Mouse (Mus musculus): ENCODE measurements around the gene Fndc5. TPM values are rescaled to one million over a fixed set of nuclear protein-coding genes. Genes with fewer than 3 reads are reported as not detected.

Gene Fndc5
- polyA plus RNA-seq (2015; fragmentation: Nextera tagmentation; extraction: Ambion mirVana): 5.9 and 6.2 TPM in 2 replicates

DNA sequence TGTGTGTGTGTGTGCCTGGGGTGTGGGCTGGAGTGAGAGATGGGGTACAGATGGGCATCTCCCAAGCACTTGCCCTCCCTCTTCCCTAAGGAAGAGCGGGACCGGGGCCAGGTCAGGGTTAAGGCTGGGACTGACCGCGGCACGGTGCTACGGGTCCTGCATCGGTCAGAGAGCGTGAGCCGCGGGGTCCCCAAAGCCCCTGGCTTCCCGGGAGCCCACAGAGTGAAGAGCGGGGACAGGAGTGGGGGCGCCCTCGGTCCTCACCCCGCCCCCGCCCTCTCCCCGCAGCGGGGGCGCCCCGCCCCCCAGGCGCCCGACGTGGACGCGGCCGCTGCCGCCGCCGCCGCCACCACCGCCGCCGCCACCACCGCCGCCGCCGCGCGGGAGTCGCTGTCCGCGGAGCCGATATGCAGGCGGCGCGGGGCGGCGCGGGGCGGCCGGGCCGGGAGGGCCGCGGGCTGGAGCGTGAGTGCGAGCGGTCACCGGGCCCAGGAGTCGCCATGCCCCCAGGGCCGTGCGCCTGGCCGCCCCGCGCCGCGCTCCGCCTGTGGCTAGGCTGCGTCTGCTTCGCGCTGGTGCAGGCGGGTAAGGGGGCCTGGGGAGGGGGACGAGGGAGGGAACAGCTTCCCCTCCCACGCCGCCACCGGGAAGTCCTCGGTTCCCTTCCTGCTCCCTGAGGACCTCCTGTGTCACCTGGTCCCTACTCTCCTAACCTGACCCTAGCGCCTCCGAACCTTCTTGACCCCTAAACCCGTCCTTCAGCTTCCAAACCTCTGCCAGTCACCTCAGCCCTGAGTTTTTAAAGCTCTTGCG lies at the start of gene Fndc5:
TSS of gene Fndc5 (plus strand) at position 421 of the 813 bp plus-strand sequence.
- under 1% methylated on average over 45 of the region's 80 CpGs for WGBS
- no peaks in the 10 kb centered on the region for H3K36me3 ChIP-seq (ENCODE audit: control insufficient read depth, insufficient read depth, low read length)
- peaks cover 7% of the 10 kb centered on the region; the same call in 1 of the 2 replicates for H3K27me3 ChIP-seq (ENCODE audit: control insufficient read depth, insufficient read depth, low read depth, low read length)
- H3K4me1 ChIP-seq (ENCODE audit: control insufficient read depth, insufficient read depth, low read length): peaks cover 9% of the 10 kb centered on the region
- H3K9ac ChIP-seq (ENCODE audit: low read depth, low read length): peak within 1 kb of the TSS; percentile 84
- H3K4me2 ChIP-seq (ENCODE audit: low read length): peak within 1 kb of the TSS; percentile 94
- H3K9me3 ChIP-seq (replicated peaks; ENCODE audit: control insufficient read depth, low read length, poor library complexity, severe bottlenecking): no peaks in the 10 kb centered on the region
- H3K27ac ChIP-seq (ENCODE audit: low read length): no peak within 1 kb of the TSS
- H3K4me3 ChIP-seq (ENCODE audit: low read depth, low read length): peak within 1 kb of the TSS; percentile 65
- ATAC-seq: peak; percentile 28; the same call in 1 of the 2 replicates

DNA sequence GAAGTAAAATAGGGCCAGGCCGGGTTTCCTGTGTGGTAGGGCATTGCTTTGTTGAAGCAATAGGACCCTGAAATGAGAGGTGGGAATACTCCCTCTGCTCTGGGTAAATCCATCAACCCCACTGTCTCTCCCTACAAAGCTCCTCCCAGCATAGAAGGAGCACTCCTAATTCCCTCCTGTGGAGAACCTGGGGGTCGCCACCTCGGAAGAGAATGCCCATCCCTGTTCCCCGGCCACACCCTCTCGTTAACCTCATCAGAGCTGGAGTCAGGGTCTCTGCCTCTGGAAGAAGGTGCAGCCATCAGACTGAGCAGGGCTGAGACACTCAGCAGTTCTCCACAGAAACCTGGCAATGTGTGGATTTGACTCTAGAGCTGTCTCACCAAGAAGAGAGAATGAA lies 48.9 kb upstream of the Fndc5 start:
- Histone ChIP-seq H3K9me3 (replicated peaks; ENCODE audit: control insufficient read depth, low read length, poor library complexity, severe bottlenecking) (no peaks in the 10 kb centered on the region), H3K36me3 (ENCODE audit: control insufficient read depth, insufficient read depth, low read length) (peaks cover 11% of the 10 kb centered on the region; the same call in 1 of the 2 replicates), H3K4me2 (ENCODE audit: low read length) (no peak overlapping the region), H3K9ac (ENCODE audit: low read depth, low read length) (no peak overlapping the region), H3K4me1 (ENCODE audit: control insufficient read depth, insufficient read depth, low read length) (no peaks in the 10 kb centered on the region), H3K4me3 (ENCODE audit: low read depth, low read length) (no peak overlapping the region), H3K27me3 (ENCODE audit: control insufficient read depth, insufficient read depth, low read depth, low read length) (no peaks in the 10 kb centered on the region), H3K27ac (ENCODE audit: low read length) (no peak overlapping the region)
- WGBS: 58% methylated on average over 5 of the region's 5 CpGs
- no peak for ATAC-seq

DNA sequence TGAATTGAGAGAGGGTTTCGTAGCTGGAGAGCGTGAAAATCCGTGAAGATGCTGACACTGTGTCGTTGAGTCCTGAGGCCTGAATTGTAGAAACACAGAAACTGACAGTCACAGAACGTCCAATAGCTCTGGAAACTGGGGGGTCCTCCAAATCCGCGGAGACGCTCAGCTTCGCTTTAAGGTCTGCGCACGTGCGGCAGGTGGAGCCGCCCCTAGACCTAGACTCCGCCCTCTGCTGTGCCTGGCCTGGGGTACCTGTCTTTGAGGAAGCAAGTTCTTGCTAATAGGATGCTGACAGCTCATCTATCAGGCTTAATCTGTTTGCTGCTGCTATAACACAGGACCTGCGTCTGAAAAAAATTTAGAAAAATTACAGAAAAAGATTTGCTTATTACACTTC lies 41.5 kb upstream of the Fndc5 start:
- Histone ChIP-seq H3K27me3 (ENCODE audit: control insufficient read depth, insufficient read depth, low read depth, low read length) (no peaks in the 10 kb centered on the region), H3K36me3 (ENCODE audit: control insufficient read depth, insufficient read depth, low read length) (no peaks in the 10 kb centered on the region), H3K9ac (ENCODE audit: low read depth, low read length) (no peak overlapping the region), H3K4me2 (ENCODE audit: low read length) (no peak overlapping the region), H3K9me3 (replicated peaks; ENCODE audit: control insufficient read depth, low read length, poor library complexity, severe bottlenecking) (no peaks in the 10 kb centered on the region), H3K4me3 (ENCODE audit: low read depth, low read length) (no peak overlapping the region), H3K27ac (ENCODE audit: low read length) (no peak overlapping the region), H3K4me1 (ENCODE audit: control insufficient read depth, insufficient read depth, low read length) (no peaks in the 10 kb centered on the region)
- WGBS: 39% methylated on average over 15 of the region's 15 CpGs
- ATAC-seq: no peak

DNA sequence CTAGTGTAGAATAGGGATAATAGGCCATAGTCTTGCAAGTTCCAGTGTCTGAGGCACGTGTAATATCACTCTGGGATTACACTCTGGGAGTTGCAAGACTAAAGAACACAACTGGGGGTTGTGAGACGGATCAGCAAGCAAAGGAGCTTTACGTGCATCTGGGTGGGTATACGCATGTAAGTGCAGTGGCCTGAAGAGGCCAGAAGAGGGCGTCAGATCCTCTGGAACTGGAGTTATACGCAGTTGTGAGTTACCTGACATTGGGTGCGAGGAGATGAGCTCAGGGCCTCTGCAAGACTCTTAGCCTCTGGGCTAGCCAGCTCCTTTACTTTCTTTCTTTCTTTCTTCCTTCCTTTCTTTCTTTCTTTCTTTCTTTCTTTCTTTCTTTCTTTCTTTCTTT lies 39.8 kb upstream of the Fndc5 start:
- ATAC-seq: no peak
- Histone ChIP-seq H3K4me1 (ENCODE audit: control insufficient read depth, insufficient read depth, low read length) (no peaks in the 10 kb centered on the region), H3K4me3 (ENCODE audit: low read depth, low read length) (no peak overlapping the region), H3K36me3 (ENCODE audit: control insufficient read depth, insufficient read depth, low read length) (no peaks in the 10 kb centered on the region), H3K9me3 (replicated peaks; ENCODE audit: control insufficient read depth, low read length, poor library complexity, severe bottlenecking) (no peaks in the 10 kb centered on the region), H3K27ac (ENCODE audit: low read length) (no peak overlapping the region), H3K4me2 (ENCODE audit: low read length) (no peak overlapping the region), H3K9ac (ENCODE audit: low read depth, low read length) (no peak overlapping the region), H3K27me3 (ENCODE audit: control insufficient read depth, insufficient read depth, low read depth, low read length) (no peaks in the 10 kb centered on the region)
- WGBS: 71% methylated on average over 7 of the region's 7 CpGs

GRCm38 (mm10) chr4:129102133-129102829 lies 34.5 kb upstream of the Fndc5 start:
- H3K9ac ChIP-seq (ENCODE audit: low read depth, low read length): no peak overlapping the region
- H3K4me2 ChIP-seq (ENCODE audit: low read length): no peak overlapping the region
- H3K36me3 ChIP-seq (ENCODE audit: control insufficient read depth, insufficient read depth, low read length): no peaks in the 10 kb centered on the region
- WGBS: 85% methylated on average over 14 of the region's 14 CpGs
- H3K4me3 ChIP-seq (ENCODE audit: low read depth, low read length): no peak overlapping the region
- peaks cover 5% of the 10 kb centered on the region; the same call in 1 of the 2 replicates for H3K4me1 ChIP-seq (ENCODE audit: control insufficient read depth, insufficient read depth, low read length)
- no peak overlapping the region for H3K27ac ChIP-seq (ENCODE audit: low read length)
- peaks cover 27% of the 10 kb centered on the region for H3K27me3 ChIP-seq (ENCODE audit: control insufficient read depth, insufficient read depth, low read depth, low read length)
- H3K9me3 ChIP-seq (replicated peaks; ENCODE audit: control insufficient read depth, low read length, poor library complexity, severe bottlenecking): no peaks in the 10 kb centered on the region
- ATAC-seq: no peak

GRCm38 (mm10) chr4:129105356-129105755 lies 31.4 kb upstream of the Fndc5 start, which contains the start of gene Tmem54:
Gene Tmem54 (plus strand): TSS chr4:129105548.
- no peak for ATAC-seq
- Histone ChIP-seq H3K36me3 (ENCODE audit: control insufficient read depth, insufficient read depth, low read length) (no peaks in the 10 kb centered on the region), H3K9ac (ENCODE audit: low read depth, low read length) (no peak within 1 kb of the TSS), H3K4me3 (ENCODE audit: low read depth, low read length) (peak within 1 kb of the TSS; percentile 21), H3K4me2 (ENCODE audit: low read length) (peak within 1 kb of the TSS; percentile 42), H3K27me3 (ENCODE audit: control insufficient read depth, insufficient read depth, low read depth, low read length) (peaks cover 27% of the 10 kb centered on the region), H3K27ac (ENCODE audit: low read length) (no peak within 1 kb of the TSS), H3K9me3 (replicated peaks; ENCODE audit: control insufficient read depth, low read length, poor library complexity, severe bottlenecking) (no peaks in the 10 kb centered on the region), H3K4me1 (ENCODE audit: control insufficient read depth, insufficient read depth, low read length) (peaks cover 5% of the 10 kb centered on the region; the same call in 1 of the 2 replicates)
- 2% methylated on average over 39 of the region's 40 CpGs for WGBS

GRCm38 (mm10) chr4:129106073-129106472 lies 30.7 kb upstream of the Fndc5 start:
- Histone ChIP-seq H3K4me3 (ENCODE audit: low read depth, low read length) (no peak overlapping the region), H3K4me1 (ENCODE audit: control insufficient read depth, insufficient read depth, low read length) (peaks cover 5% of the 10 kb centered on the region; the same call in 1 of the 2 replicates), H3K4me2 (ENCODE audit: low read length) (no peak overlapping the region), H3K27ac (ENCODE audit: low read length) (no peak overlapping the region), H3K9ac (ENCODE audit: low read depth, low read length) (no peak overlapping the region), H3K9me3 (replicated peaks; ENCODE audit: control insufficient read depth, low read length, poor library complexity, severe bottlenecking) (no peaks in the 10 kb centered on the region), H3K27me3 (ENCODE audit: control insufficient read depth, insufficient read depth, low read depth, low read length) (peaks cover 27% of the 10 kb centered on the region), H3K36me3 (ENCODE audit: control insufficient read depth, insufficient read depth, low read length) (no peaks in the 10 kb centered on the region)
- 23% methylated on average over 9 of the region's 9 CpGs for WGBS
- ATAC-seq: no peak

GRCm38 (mm10) chr4:129107348-129107899 lies 29.4 kb upstream of the Fndc5 start:
- no peak for ATAC-seq
- no peaks in the 10 kb centered on the region for H3K36me3 ChIP-seq (ENCODE audit: control insufficient read depth, insufficient read depth, low read length)
- no peak overlapping the region for H3K4me3 ChIP-seq (ENCODE audit: low read depth, low read length)
- H3K27me3 ChIP-seq (ENCODE audit: control insufficient read depth, insufficient read depth, low read depth, low read length): peaks cover 27% of the 10 kb centered on the region
- no peak overlapping the region for H3K9ac ChIP-seq (ENCODE audit: low read depth, low read length)
- H3K4me1 ChIP-seq (ENCODE audit: control insufficient read depth, insufficient read depth, low read length): peaks cover 5% of the 10 kb centered on the region; the same call in 1 of the 2 replicates
- no peak overlapping the region for H3K4me2 ChIP-seq (ENCODE audit: low read length)
- H3K9me3 ChIP-seq (replicated peaks; ENCODE audit: control insufficient read depth, low read length, poor library complexity, severe bottlenecking): no peaks in the 10 kb centered on the region
- WGBS: 68% methylated on average over 10 of the region's 10 CpGs
- H3K27ac ChIP-seq (ENCODE audit: low read length): no peak overlapping the region

Measured in midbrain, embryonic 16.5 days (tissue).